Mouse (Mus musculus) NIH3T3 (cell line): Measurements from ENCODE around the gene Zdhhc7.

ENCODE experiments used
- DNase-seq: peaks from one replicate; pipeline ENCODE4 v3.0.0-alpha.2; 2012; ENCODE audit warnings: low read depth

The Zdhhc7 gene

GRCm38 (mm10) chr8:120114315-120114841, 13.1 kb upstream of the Zdhhc7 start:
- DNase-seq: peak; percentile 73

DNA sequence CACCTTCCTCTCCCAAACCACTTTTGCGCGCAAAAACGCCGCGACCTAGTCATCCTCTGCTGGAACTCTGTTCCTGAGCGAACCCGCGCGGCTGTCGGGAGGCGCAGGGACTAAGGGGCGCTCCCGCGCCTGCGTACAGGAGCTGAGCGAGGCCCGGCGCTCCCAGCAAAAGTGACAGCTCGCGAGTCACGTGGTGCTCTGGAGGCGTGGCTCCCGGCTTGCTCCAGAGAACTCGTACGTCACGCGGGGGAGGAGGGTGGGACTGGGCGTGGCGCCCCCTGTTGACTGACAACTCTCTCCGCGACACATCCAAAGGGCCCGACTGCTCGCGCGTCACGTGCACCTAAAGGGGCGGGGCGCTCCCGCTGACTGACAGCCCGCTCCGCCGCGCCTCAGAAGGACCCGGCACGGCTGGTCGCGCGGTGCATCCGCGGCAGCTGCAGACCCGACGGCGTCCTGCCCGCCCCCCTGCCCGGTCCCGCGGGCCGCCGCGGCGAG, 12.5 kb upstream of the Zdhhc7 start, which contains the start of gene 6430548M08Rik:
TSS of gene 6430548M08Rik (plus strand) at position 395 of the 498 bp plus-strand sequence.
- DNase-seq: peak; percentile 100

- DNase-seq: peak; percentile 57
Observed at GRCm38 (mm10) chr8:120113306-120113705, 12.0 kb upstream of the Zdhhc7 start.

GRCm38 (mm10) chr8:120112535-120112934, 11.3 kb upstream of the Zdhhc7 start:
- DNase-seq: no peak

- DNase-seq: no peak
Observed at GRCm38 (mm10) chr8:120111382-120111781, 10.1 kb upstream of the Zdhhc7 start.

- DNase-seq: no peak
Observed at GRCm38 (mm10) chr8:120110966-120111365, 9.7 kb upstream of the Zdhhc7 start.

- peak; percentile 62 for DNase-seq
Observed at GRCm38 (mm10) chr8:120109149-120109548, 7.9 kb upstream of the Zdhhc7 start.

DNA sequence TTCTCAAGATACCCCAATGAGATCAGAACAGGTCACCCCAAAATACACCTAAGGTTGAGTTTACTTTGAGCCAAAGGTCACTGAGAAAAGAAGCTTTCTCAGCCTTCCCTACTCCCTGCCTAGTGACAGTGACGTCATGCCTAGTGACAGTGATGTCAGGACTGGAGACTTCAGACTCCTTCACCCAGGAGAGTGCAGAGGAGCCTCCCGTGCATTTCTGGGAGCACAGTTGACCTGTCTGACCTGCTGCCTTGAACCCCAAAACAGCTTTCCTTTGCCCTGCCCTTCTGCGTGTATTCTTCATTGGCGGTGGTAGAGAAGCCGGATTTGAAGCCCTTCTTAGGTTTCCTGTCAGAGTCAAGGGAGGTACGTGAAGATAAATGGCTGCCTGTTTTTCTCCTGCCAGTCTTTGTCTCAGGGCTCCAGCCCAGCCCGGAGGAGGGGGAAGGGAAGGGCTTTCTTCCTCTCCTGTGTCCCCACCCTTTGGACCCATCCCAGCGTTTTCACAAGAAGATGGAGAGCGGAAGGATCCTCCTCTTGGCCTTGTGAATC, 3.5 kb upstream of the Zdhhc7 start:
- peak; percentile 61 for DNase-seq

- DNase-seq: no peak
Observed at GRCm38 (mm10) chr8:120103916-120104315, 2.6 kb upstream of the Zdhhc7 start.

- DNase-seq: peak; percentile 51
Observed at GRCm38 (mm10) chr8:120100388-120101067, 754 bp downstream of the Zdhhc7 start.

DNA sequence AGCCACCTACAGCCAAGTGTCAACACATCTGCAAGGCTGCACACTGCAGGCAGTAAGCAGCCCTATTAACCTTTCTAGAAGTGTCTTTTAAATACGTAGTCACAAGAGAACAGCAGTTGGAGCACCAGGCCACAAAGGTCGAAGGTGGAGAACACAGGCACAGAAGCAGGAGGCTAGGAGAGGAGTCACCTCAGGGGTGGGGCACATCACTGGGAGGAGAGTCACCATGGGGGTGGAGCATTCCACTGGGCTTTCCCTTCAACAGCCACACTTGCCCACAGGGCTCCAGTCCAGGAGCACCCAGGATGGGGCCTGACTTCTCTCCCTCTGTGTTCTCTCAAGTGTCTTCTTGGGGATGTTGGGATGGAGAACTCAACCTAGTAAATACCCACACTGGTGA, 4.8 kb downstream of the Zdhhc7 start:
- DNase-seq: peak; percentile 28

GRCm38 (mm10) chr8:120094801-120095200, 6.5 kb downstream of the Zdhhc7 start:
- no peak for DNase-seq

GRCm38 (mm10) chr8:120093103-120093502, 8.2 kb downstream of the Zdhhc7 start:
- no peak for DNase-seq

DNA sequence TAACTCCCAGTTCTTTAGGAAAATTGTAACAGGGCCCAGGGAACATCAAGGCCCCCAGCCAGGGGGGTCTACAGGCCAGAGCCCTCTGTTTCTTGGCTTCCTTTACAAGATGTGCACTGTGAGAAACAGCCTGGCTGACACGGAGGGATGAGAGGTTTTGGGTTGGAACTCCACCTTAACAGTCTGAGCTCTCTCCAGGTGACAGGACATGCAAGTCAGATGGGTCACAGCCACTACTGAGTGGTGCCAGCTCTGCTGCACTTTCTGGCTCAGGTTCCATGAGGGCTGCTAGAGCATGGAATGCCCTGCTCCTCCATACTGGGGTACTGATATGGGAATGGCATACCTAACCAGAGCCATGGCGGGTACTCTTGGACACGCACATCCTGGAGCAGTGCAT, 10.2 kb downstream of the Zdhhc7 start:
- no peak for DNase-seq

- no peak for DNase-seq
Observed at GRCm38 (mm10) chr8:120089511-120089910, 11.8 kb downstream of the Zdhhc7 start.

DNA sequence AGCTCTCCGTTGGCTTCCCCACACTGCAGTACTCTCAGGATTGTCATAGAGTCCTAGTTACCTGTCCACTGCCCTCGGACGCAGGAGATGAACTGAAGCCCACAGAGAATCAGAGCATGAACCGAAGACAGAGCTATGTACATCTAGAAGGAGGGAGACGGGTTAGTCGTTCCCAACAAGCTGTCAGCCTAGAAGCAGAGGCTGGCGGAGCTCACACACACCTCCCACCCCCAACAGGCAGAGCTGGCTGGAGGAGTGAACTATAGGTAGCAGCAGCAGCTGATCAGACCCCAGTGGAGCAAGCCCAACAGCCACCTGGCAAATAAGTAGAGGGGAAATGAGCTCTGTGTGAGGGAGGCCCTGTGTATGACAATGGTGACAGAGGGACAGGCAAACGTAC, 16.5 kb downstream of the Zdhhc7 start:
- no peak for DNase-seq

GRCm38 (mm10) chr8:120083261-120083660, 18.0 kb downstream of the Zdhhc7 start:
- no peak for DNase-seq

- DNase-seq: no peak
Observed at GRCm38 (mm10) chr8:120079361-120079760, 21.9 kb downstream of the Zdhhc7 start.

DNA sequence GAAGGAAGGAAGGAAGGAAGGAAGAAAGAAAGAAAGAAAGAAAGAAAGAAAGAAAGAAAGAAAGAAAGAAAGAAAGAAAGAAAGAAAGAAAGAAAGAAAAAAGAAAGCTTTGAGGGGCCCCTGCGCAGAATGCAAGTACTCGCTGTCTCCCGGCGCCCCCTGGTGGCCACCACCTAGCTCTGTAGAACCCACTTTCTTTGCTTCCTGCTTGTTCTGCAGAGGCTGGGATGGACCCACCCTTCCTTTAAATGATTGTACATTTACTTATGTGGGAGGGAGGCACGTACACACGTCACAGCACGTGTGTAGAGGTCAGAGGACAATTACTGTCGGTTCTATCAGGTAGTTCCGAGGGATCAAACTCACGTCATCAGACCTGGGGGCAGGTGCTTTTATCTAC, 23.2 kb downstream of the Zdhhc7 start:
- peak; percentile 89 for DNase-seq

GRCm38 (mm10) chr8:120075347-120075746, 25.9 kb downstream of the Zdhhc7 start:
- DNase-seq: peak; percentile 35

- DNase-seq: peak; percentile 22
Observed at GRCm38 (mm10) chr8:120074516-120074915, 26.8 kb downstream of the Zdhhc7 start.

DNA sequence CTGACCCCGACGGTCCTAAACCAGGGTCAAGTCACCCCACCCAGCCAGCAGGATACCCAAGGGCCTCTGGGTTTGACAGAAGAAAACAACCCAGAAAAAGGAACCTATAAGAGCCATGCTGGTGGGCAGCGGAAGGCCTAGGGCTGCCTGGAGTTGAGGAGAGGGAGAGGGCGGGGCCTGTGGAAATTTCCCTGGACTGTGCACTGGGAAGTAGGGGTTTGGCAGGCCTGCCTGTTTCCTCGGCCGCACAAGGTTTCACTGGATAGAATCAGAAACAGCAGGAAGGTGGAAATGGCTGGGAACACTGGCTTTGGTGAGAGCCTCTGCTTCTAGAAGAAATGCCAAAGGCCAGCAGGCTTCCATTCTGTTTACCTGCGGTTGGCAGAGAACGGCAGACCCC, 28.5 kb downstream of the Zdhhc7 start:
- DNase-seq: peak; percentile 30

- DNase-seq: peak; percentile 66
Observed at GRCm38 (mm10) chr8:120072259-120072658, 29.0 kb downstream of the Zdhhc7 start.
